Mouse (Mus musculus) lung, postnatal 4 days (tissue): ENCODE results near the gene Glg1.

Experiments used
- DNase-seq, 2 experiments: peaks; one replicate each; pipeline ENCODE4 v3.0.0; 2021

The Glg1 gene

GRCm38 (mm10) chr8:111130756-111131155, 128.3 kb downstream of the Glg1 start:
- no peak for DNase-seq

- DNase-seq, result no peak
These were observed 139.5 kb downstream of the Glg1 start for GRCm38 (mm10) chr8:111119481-111119880.

GRCm38 (mm10) chr8:111114891-111115290, 144.1 kb downstream of the Glg1 start:
- no peak for DNase-seq
